Comparison of ENCODE assay signal across 9 mouse cellular contexts in genomic region chr4:120225135-120225780, GRCm38 (mm10).
DNase-seq lines count a peak whose midpoint lies in the region; ATAC-seq and TF ChIP-seq lines count a peak whose summit lies in the region.
"Had no signal": no experiment of that assay in that cellular context is flagged by ENCODE, and none has a peak within 500 bp of the region (broad histone marks: within the 10 kb centered on the region; RNA-seq: fewer than 3 reads in every experiment).

No protein-coding gene starts in this region.

- H3K4me2 ChIP-seq in liver, embryonic 14.5 days (ENCODE audit: low read depth): no peak overlapping the region
- H3K4me2 ChIP-seq in neural tube, embryonic 14.5 days (ENCODE audit: low read depth, low read length): no peak overlapping the region
- H3K4me2 ChIP-seq: embryonic facial prominence, embryonic 15.5 days had no signal

- H3K27ac ChIP-seq in liver, embryonic 14.5 days: no peak overlapping the region
- no peak overlapping the region for H3K27ac ChIP-seq in neural tube, embryonic 14.5 days (ENCODE audit: low read depth, low read length)
- H3K27ac ChIP-seq in thymus, adult 2 months (ENCODE audit: control insufficient read depth, insufficient read depth, low read length): no peak overlapping the region

- no peaks in the 10 kb centered on the region for H3K36me3 ChIP-seq in liver, embryonic 14.5 days (replicated peaks; ENCODE audit: control insufficient read depth, insufficient read depth, low read depth)
- no peaks in the 10 kb centered on the region for H3K36me3 ChIP-seq in neural tube, embryonic 14.5 days (ENCODE audit: control insufficient read depth, insufficient read depth, low read length)
- no peaks in the 10 kb centered on the region for H3K36me3 ChIP-seq in thymus, adult 2 months (ENCODE audit: control insufficient read depth, insufficient read depth, low read length)
- H3K36me3 ChIP-seq: embryonic facial prominence, embryonic 15.5 days had no signal

- no peak for ATAC-seq in liver, embryonic 14.5 days (ENCODE audit: insufficient read depth)
- ATAC-seq in neural tube, embryonic 14.5 days (ENCODE audit: low read depth): peak; percentile 32; the same call in 1 of the 2 replicates

- no peak for TF ChIP-seq POLR2A in thymus, adult 2 months (IDR thresholded peaks at IDR 0.05; ENCODE audit: control insufficient read depth, extremely low read depth, insufficient read depth, low read length, poor library complexity)

- no peak overlapping the region for H3K9ac ChIP-seq in liver, embryonic 14.5 days (replicated peaks)
- no peak overlapping the region for H3K9ac ChIP-seq in neural tube, embryonic 14.5 days (replicated peaks; ENCODE audit: low read depth, low read length)
- H3K9ac ChIP-seq: embryonic facial prominence, embryonic 15.5 days had no signal

- TF ChIP-seq CTCF in liver, embryonic 14.5 days (IDR thresholded peaks at IDR 0.05; ENCODE audit: low read depth): peak; percentile 90
- peak; percentile 58; the same call in 1 of the 2 replicates for TF ChIP-seq CTCF in thymus, adult 2 months (IDR thresholded peaks at IDR 0.05; ENCODE audit: borderline replicate concordance, control insufficient read depth, extremely low read depth, insufficient read depth, low read length, poor library complexity)

- H3K9me3 ChIP-seq in liver, embryonic 14.5 days (ENCODE audit: control insufficient read depth, low read length): no peaks in the 10 kb centered on the region
- H3K9me3 ChIP-seq in neural tube, embryonic 14.5 days (ENCODE audit: control insufficient read depth, low read length): no peaks in the 10 kb centered on the region
- H3K9me3 ChIP-seq: embryonic facial prominence, embryonic 15.5 days had no signal

- DNase-seq in 3134 (ENCODE audit: extremely low read depth, insufficient read length, low spot score) (peak; percentile 69), WW6 (ENCODE audit: low read depth, low spot score) (peak; percentile 42)
- peak; percentile 84 for DNase-seq in cerebellum, postnatal 36 days
- peak; percentile 67 to 72 for DNase-seq in gastrocnemius, adult 8-10 months (ENCODE audit: low spot score in 2 of 2)
- peak; percentile 83 for DNase-seq in kidney, postnatal 10 days
- DNase-seq in liver, embryonic 14.5 days (ENCODE audit: low read depth in 3 of 3, low spot score in 3 of 3): peak in 2 of 3 experiments; percentile 7 to 12
- peak; percentile 64 for DNase-seq in thymus, adult 2 months

- no peaks in the 10 kb centered on the region for H3K27me3 ChIP-seq in liver, embryonic 14.5 days (ENCODE audit: control insufficient read depth, insufficient read depth, low read length)
- H3K27me3 ChIP-seq in neural tube, embryonic 14.5 days (ENCODE audit: control insufficient read depth, insufficient read depth, low read length): no peaks in the 10 kb centered on the region
- no peaks in the 10 kb centered on the region for H3K27me3 ChIP-seq in thymus, adult 2 months (ENCODE audit: control insufficient read depth, insufficient read depth, low read length)
- H3K27me3 ChIP-seq: embryonic facial prominence, embryonic 15.5 days had no signal

- H3K4me1 ChIP-seq in liver, embryonic 14.5 days (replicated peaks; ENCODE audit: control insufficient read depth in 2 of 2, insufficient read depth in 2 of 2, low read length in 1 of 2): no peaks in the 10 kb centered on the region
- H3K4me1 ChIP-seq in neural tube, embryonic 14.5 days (ENCODE audit: control insufficient read depth, insufficient read depth, low read length): peaks cover 6% of the 10 kb centered on the region
- no peaks in the 10 kb centered on the region for H3K4me1 ChIP-seq in thymus, adult 2 months (replicated peaks; ENCODE audit: control insufficient read depth, insufficient read depth, low read length)

- H3K4me3 ChIP-seq in liver, embryonic 14.5 days (ENCODE audit: insufficient read depth in 1 of 2, low read depth in 2 of 2, low read length in 2 of 2): no peak overlapping the region
- no peak overlapping the region for H3K4me3 ChIP-seq in neural tube, embryonic 14.5 days (ENCODE audit: low read depth, low read length)
- no peak overlapping the region for H3K4me3 ChIP-seq in thymus, adult 2 months (ENCODE audit: control insufficient read depth, insufficient read depth, low read length)
- H3K4me3 ChIP-seq: embryonic facial prominence, embryonic 15.5 days had no signal

- 39% methylated on average over 6 of the region's 6 CpGs for WGBS in liver, embryonic 14.5 days (ENCODE audit: insufficient replicate concordance)
- WGBS in neural tube, embryonic 14.5 days: 40% methylated on average over 6 of the region's 6 CpGs
- WGBS in thymus, adult 2 months: 30% methylated on average over 6 of the region's 6 CpGs

- no peak for TF ChIP-seq EP300 in liver, embryonic 14.5 days (IDR thresholded peaks at IDR 0.05; ENCODE audit: low read depth)

Comparison
In these comparisons a context has a peak if more than half of its experiments do, and no peak if none do; other contexts are left out.
1. DNase-seq: peak in every context shown above with its lines; median percentile 84 in cerebellum, postnatal 36 days; 83 in kidney, postnatal 10 days; 70 in gastrocnemius, adult 8-10 months; 69 in 3134; 64 in thymus, adult 2 months; 42 in WW6; 10 in liver, embryonic 14.5 days.